Mouse (Mus musculus): ENCODE data around the gene Elf4.

DNA sequence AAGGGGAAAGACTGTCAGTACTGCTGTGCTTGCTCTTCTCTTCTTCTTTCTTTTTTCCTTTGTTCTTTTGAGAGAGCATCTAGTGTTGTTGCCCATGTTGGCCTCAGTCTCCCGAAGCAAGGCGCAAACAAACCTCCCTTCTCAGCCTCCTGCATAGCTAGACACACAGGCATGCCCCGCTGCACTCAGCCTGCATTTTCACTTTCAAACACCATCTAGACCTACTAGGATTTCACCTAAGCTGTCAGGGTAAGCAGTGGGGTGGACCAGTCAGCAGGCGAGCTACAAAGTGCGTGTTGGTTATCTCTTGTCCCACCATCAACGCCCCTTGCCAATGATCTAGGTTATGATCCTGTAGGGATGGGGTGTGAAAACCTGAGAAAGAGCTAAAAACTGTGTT lies 21.4 kb downstream of the Elf4 start:
- TF ChIP-seq NANOG (IDR thresholded peaks at IDR 0.05; ENCODE audit: borderline replicate concordance, low read length) (no peak), CTCF (conservative IDR thresholded peaks at IDR 0.05; ENCODE audit: low read length) (no peak), POU5F1 (IDR thresholded peaks at IDR 0.05; ENCODE audit: borderline replicate concordance, low read length) (no peak)
